Mouse (Mus musculus): Measurements from ENCODE around the gene Heyl. TPM values are rescaled to one million over a fixed set of nuclear protein-coding genes. Genes with fewer than 3 reads are reported as not detected.

Gene Heyl
- polyA plus RNA-seq, 1 experiment from 2014 or later: 34.0 TPM

DNA sequence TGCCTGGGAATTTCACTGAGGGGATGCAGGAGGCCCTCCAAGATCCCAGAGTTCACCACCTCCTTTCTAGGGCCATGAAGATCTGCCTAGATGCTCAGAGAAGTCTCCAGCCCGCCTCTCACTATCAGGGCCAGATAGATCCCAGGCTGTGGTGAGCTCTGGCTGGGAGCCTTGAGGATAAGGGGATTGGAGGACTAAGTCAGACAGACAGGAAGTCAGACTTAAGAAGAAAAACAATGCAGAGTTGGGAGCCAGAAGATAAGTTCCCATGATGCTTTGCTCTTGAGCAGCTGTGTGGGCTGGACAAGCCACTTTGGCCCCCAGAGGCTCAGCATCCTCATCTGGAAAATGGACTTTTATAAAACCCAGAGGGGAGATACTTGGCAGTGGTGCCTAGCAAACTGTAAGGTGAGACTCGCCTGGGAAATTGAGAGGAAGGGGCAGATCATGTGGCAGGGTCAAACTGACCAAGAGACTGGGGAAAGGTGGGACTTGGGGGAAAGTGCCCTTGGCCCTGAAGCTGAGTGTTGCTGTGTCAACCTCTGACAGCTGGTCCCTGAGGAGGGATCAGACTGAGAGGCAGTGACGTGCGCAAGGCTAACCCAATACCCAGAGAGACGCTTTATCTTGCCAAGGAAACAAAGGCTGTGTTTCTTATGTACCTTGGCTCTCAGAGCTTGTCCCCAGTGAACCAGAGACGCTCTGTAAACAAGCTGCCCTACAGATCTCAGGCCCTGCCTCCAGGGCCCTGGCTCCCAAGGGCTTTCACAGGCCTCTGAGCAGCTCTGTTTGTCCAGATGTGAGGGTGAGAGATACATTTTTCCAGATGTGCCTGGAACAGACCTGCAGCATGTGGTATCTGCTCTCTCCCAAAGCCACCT lies 4.3 kb downstream of the Heyl start:
- WGBS: 47% methylated on average over 6 of the region's 6 CpGs
- no peaks in the 10 kb centered on the region for H3K9me3 ChIP-seq (ENCODE audit: control insufficient read depth, low read length)
- peak overlapping the region; percentile 20; the same call in 1 of the 2 replicates for H3K27ac ChIP-seq (ENCODE audit: low read depth, low read length)
- DNase-seq (ENCODE audit: low spot score) (no peak), ATAC-seq (ENCODE audit: insufficient read depth, low FRiP score, low TSS enrichment) (no peak)
- peaks cover 17% of the 10 kb centered on the region; the same call in 1 of the 2 replicates for H3K27me3 ChIP-seq (ENCODE audit: control insufficient read depth, insufficient read depth, low read length)
- H3K9ac ChIP-seq (ENCODE audit: low read length): no peak overlapping the region
- H3K4me1 ChIP-seq (ENCODE audit: control insufficient read depth, insufficient read depth, low read length): peaks cover 22% of the 10 kb centered on the region
- no peaks in the 10 kb centered on the region for H3K36me3 ChIP-seq (ENCODE audit: control insufficient read depth, insufficient read depth, low read length)
- peak overlapping the region; percentile 8; the same call in 1 of the 2 replicates for H3K4me2 ChIP-seq (ENCODE audit: low read depth)
- H3K4me3 ChIP-seq (ENCODE audit: low read depth, low read length): no peak overlapping the region

DNA sequence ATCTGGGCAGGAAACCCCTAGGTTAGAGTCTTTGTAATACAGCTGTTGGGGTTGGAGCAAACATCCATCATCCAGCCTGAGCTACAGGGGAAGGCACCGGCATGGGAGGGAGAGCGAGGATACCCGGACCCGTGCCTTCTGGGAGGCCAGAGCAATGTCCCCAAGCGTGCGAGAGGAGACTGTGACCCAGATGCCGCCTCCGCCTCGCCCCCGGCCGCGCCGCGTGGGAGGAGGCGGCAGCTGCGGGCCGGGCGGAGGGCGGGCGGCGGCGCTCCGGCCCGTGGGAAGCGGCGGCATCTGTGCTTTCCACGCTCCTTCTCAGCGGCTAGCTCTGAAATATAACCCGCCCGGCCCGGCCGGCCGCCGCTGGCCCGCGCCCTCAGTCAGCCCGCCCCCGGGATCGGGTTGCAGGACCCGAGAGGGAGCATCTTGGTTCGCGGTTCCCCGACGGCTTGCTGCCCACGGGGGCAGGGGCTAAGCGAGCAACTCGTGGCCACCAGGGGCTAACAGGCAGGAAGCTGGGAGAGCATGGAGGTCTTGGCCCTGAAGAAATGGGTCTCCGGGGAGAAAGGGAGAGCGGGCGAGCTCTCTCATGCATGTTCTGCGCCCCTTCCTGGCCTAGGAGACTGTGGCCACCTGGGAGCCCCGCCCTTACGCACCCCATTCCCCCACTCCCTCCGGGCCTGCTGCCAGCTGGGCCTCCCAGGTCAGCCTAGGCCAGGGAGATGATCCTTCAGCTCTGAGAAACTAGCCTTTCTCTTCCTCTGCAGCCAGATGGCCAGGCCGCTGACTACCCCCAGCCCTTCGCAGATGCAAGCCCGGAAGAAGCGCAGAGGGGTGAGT lies 6.2 kb downstream of the Heyl start:
- Histone ChIP-seq H3K9ac (ENCODE audit: low read length) (peak overlapping the region; percentile 53), H3K27ac (ENCODE audit: low read depth, low read length) (peak overlapping the region; percentile 76), H3K4me3 (ENCODE audit: low read depth, low read length) (peak overlapping the region; percentile 27), H3K4me2 (ENCODE audit: low read depth) (peak overlapping the region; percentile 53), H3K9me3 (ENCODE audit: control insufficient read depth, low read length) (no peaks in the 10 kb centered on the region), H3K36me3 (ENCODE audit: control insufficient read depth, insufficient read depth, low read length) (no peaks in the 10 kb centered on the region), H3K4me1 (ENCODE audit: control insufficient read depth, insufficient read depth, low read length) (peaks cover 15% of the 10 kb centered on the region), H3K27me3 (ENCODE audit: control insufficient read depth, insufficient read depth, low read length) (peaks cover 5% of the 10 kb centered on the region; the same call in 1 of the 2 replicates)
- peak; percentile 64 for ATAC-seq (ENCODE audit: insufficient read depth, low FRiP score, low TSS enrichment)
- peak; percentile 67 for DNase-seq (ENCODE audit: low spot score)
- 4% methylated on average over 46 of the region's 58 CpGs for WGBS

- Histone ChIP-seq H3K4me1 (ENCODE audit: control insufficient read depth, insufficient read depth, low read length) (no peaks in the 10 kb centered on the region), H3K9ac (ENCODE audit: low read length) (no peak overlapping the region), H3K27ac (ENCODE audit: low read depth, low read length) (no peak overlapping the region), H3K27me3 (ENCODE audit: control insufficient read depth, insufficient read depth, low read length) (no peaks in the 10 kb centered on the region), H3K36me3 (ENCODE audit: control insufficient read depth, insufficient read depth, low read length) (no peaks in the 10 kb centered on the region; the same call in 1 of the 2 replicates), H3K4me3 (ENCODE audit: low read depth, low read length) (no peak overlapping the region), H3K9me3 (ENCODE audit: control insufficient read depth, low read length) (no peaks in the 10 kb centered on the region), H3K4me2 (ENCODE audit: low read depth) (no peak overlapping the region)
- ATAC-seq (ENCODE audit: insufficient read depth, low FRiP score, low TSS enrichment): no peak
- no peak for DNase-seq (ENCODE audit: low spot score)
- WGBS: 86% methylated on average over 7 of the region's 7 CpGs
Measured at GRCm38 (mm10) chr4:123246221-123246620, 12.9 kb downstream of the Heyl start.

GRCm38 (mm10) chr4:123246651-123247050 lies 13.3 kb downstream of the Heyl start:
- DNase-seq (ENCODE audit: low spot score) (no peak), ATAC-seq (ENCODE audit: insufficient read depth, low FRiP score, low TSS enrichment) (no peak)
- Histone ChIP-seq H3K36me3 (ENCODE audit: control insufficient read depth, insufficient read depth, low read length) (no peaks in the 10 kb centered on the region; the same call in 1 of the 2 replicates), H3K9ac (ENCODE audit: low read length) (no peak overlapping the region), H3K27ac (ENCODE audit: low read depth, low read length) (no peak overlapping the region), H3K4me2 (ENCODE audit: low read depth) (no peak overlapping the region), H3K27me3 (ENCODE audit: control insufficient read depth, insufficient read depth, low read length) (no peaks in the 10 kb centered on the region), H3K9me3 (ENCODE audit: control insufficient read depth, low read length) (no peaks in the 10 kb centered on the region), H3K4me1 (ENCODE audit: control insufficient read depth, insufficient read depth, low read length) (no peaks in the 10 kb centered on the region), H3K4me3 (ENCODE audit: low read depth, low read length) (no peak overlapping the region)
- 94% methylated on average over 5 of the region's 5 CpGs for WGBS

- 67% methylated on average over 7 of the region's 7 CpGs for WGBS
- Histone ChIP-seq H3K27ac (ENCODE audit: low read depth, low read length) (no peak overlapping the region), H3K4me3 (ENCODE audit: low read depth, low read length) (no peak overlapping the region), H3K27me3 (ENCODE audit: control insufficient read depth, insufficient read depth, low read length) (no peaks in the 10 kb centered on the region), H3K9me3 (ENCODE audit: control insufficient read depth, low read length) (no peaks in the 10 kb centered on the region), H3K36me3 (ENCODE audit: control insufficient read depth, insufficient read depth, low read length) (no peaks in the 10 kb centered on the region; the same call in 1 of the 2 replicates), H3K4me1 (ENCODE audit: control insufficient read depth, insufficient read depth, low read length) (no peaks in the 10 kb centered on the region), H3K9ac (ENCODE audit: low read length) (no peak overlapping the region), H3K4me2 (ENCODE audit: low read depth) (no peak overlapping the region)
- no peak for ATAC-seq (ENCODE audit: insufficient read depth, low FRiP score, low TSS enrichment)
- DNase-seq (ENCODE audit: low spot score): no peak
Measured at GRCm38 (mm10) chr4:123247147-123247880, 14.0 kb downstream of the Heyl start.

DNA sequence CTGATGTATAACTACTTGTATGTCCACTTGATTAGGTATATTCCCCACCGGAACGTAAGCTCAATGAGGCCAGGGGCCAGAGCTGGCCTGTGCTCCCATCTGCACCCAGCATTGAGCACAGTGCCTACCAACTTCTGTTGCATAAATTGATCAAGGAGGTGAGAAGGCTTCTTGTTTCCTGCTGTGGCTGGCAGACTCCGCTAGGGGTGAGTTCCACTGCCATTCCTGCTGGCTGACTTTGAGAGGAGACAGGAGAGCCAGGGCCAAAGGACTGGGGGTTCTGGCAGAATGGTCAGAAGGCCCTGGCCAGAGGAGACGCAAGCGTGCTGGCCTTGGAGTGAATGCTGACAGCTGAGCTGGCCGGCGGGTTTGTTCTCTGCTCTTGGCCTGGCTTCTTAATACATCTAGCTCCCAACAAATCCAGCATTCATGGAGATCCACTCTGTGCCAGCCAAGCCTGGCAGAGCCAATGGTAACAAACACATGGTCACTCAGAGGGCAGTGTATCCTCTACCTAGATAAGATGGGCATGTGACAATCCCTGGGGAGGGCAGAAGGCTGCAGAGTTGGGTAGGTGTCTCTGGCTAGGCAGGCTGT lies 15.7 kb downstream of the Heyl start:
- Histone ChIP-seq H3K27me3 (ENCODE audit: control insufficient read depth, insufficient read depth, low read length) (no peaks in the 10 kb centered on the region), H3K4me3 (ENCODE audit: low read depth, low read length) (no peak overlapping the region), H3K4me2 (ENCODE audit: low read depth) (no peak overlapping the region), H3K4me1 (ENCODE audit: control insufficient read depth, insufficient read depth, low read length) (no peaks in the 10 kb centered on the region), H3K27ac (ENCODE audit: low read depth, low read length) (no peak overlapping the region), H3K36me3 (ENCODE audit: control insufficient read depth, insufficient read depth, low read length) (no peaks in the 10 kb centered on the region; the same call in 1 of the 2 replicates), H3K9ac (ENCODE audit: low read length) (no peak overlapping the region), H3K9me3 (ENCODE audit: control insufficient read depth, low read length) (no peaks in the 10 kb centered on the region)
- WGBS: 73% methylated on average over 7 of the region's 7 CpGs
- ATAC-seq (ENCODE audit: insufficient read depth, low FRiP score, low TSS enrichment) (no peak), DNase-seq (ENCODE audit: low spot score) (peak; percentile 8)

- H3K27ac ChIP-seq (ENCODE audit: low read depth, low read length): no peak overlapping the region
- no peak overlapping the region for H3K4me2 ChIP-seq (ENCODE audit: low read depth)
- no peaks in the 10 kb centered on the region for H3K9me3 ChIP-seq (ENCODE audit: control insufficient read depth, low read length)
- no peaks in the 10 kb centered on the region for H3K27me3 ChIP-seq (ENCODE audit: control insufficient read depth, insufficient read depth, low read length)
- no peak for ATAC-seq (ENCODE audit: insufficient read depth, low FRiP score, low TSS enrichment)
- no peaks in the 10 kb centered on the region for H3K4me1 ChIP-seq (ENCODE audit: control insufficient read depth, insufficient read depth, low read length)
- no peaks in the 10 kb centered on the region for H3K36me3 ChIP-seq (ENCODE audit: control insufficient read depth, insufficient read depth, low read length)
- H3K9ac ChIP-seq (ENCODE audit: low read length): no peak overlapping the region
- DNase-seq (ENCODE audit: low spot score): no peak
- no peak overlapping the region for H3K4me3 ChIP-seq (ENCODE audit: low read depth, low read length)
- 90% methylated on average over 5 of the region's 5 CpGs for WGBS
Measured at GRCm38 (mm10) chr4:123252214-123252613, 18.9 kb downstream of the Heyl start.

- Histone ChIP-seq H3K9ac (ENCODE audit: low read length) (no peak overlapping the region), H3K4me2 (ENCODE audit: low read depth) (no peak overlapping the region), H3K4me3 (ENCODE audit: low read depth, low read length) (no peak overlapping the region), H3K9me3 (ENCODE audit: control insufficient read depth, low read length) (no peaks in the 10 kb centered on the region), H3K4me1 (ENCODE audit: control insufficient read depth, insufficient read depth, low read length) (no peaks in the 10 kb centered on the region), H3K36me3 (ENCODE audit: control insufficient read depth, insufficient read depth, low read length) (no peaks in the 10 kb centered on the region), H3K27ac (ENCODE audit: low read depth, low read length) (no peak overlapping the region), H3K27me3 (ENCODE audit: control insufficient read depth, insufficient read depth, low read length) (no peaks in the 10 kb centered on the region)
- DNase-seq (ENCODE audit: low spot score) (no peak), ATAC-seq (ENCODE audit: insufficient read depth, low FRiP score, low TSS enrichment) (peak; percentile 45; the same call in 1 of the 2 replicates)
- 28% methylated on average over 5 of the region's 5 CpGs for WGBS
Measured at GRCm38 (mm10) chr4:123254617-123255016, 21.3 kb downstream of the Heyl start.

Data from neural tube, embryonic 11.5 days (tissue).